Mouse (Mus musculus) intestine, postnatal 0 days (tissue): Measurements from ENCODE around the gene 1700001K19Rik. TPM values are rescaled to one million over a fixed set of nuclear protein-coding genes. Genes with fewer than 3 reads are reported as not detected.
A peak's percentile ranks its signal among the peaks of the same experiment; 100 is the strongest.
"Not testable (repeated sequence)": the region's sequence is repeated elsewhere in the genome, so short reads cannot be mapped to it uniquely, and the experiment has no call there.

ENCODE experiments used
- ATAC-seq: fragments of 200-750 bp; cut with Nextera tagmentation; 2 replicates; pipeline ENCODE4 v1.8.0; 2017; ENCODE audit warnings: mild to moderate bottlenecking, moderate TSS enrichment, moderate library complexity
- H3K27ac ChIP-seq: fragments of 300-500 bp; sonication (generic); 2 replicates; pipeline ENCODE4 v1.5.1; 2014; ENCODE audit warnings: mild to moderate bottlenecking, low read depth, low read length, moderate library complexity
- H3K27me3 ChIP-seq: fragments of 300-500 bp; sonication (generic); replicated peaks from 2 replicates; pipeline ENCODE4 v1.6.1; 2014; ENCODE audit warnings: low read length, mixed read lengths; ENCODE audit not compliant: control insufficient read depth, insufficient read depth
- H3K36me3 ChIP-seq: fragments of 300-500 bp; sonication (generic); 2 replicates; pipeline ENCODE4 v1.6.1; 2014; ENCODE audit warnings: mild to moderate bottlenecking, moderate library complexity; ENCODE audit not compliant: control insufficient read depth, insufficient read depth
- H3K4me1 ChIP-seq: fragments of 300-500 bp; sonication (generic); replicated peaks from 2 replicates; pipeline ENCODE4 v1.6.1; 2014; ENCODE audit warnings: antibody characterized with exemption, low read length, mixed read lengths; ENCODE audit not compliant: control insufficient read depth, insufficient read depth
- H3K4me2 ChIP-seq: fragments of 300-500 bp; sonication (generic); replicated peaks from 2 replicates; pipeline ENCODE4 v1.6.1; 2014; ENCODE audit warnings: low read depth, mild to moderate bottlenecking, moderate library complexity
- H3K4me3 ChIP-seq: fragments of 300-500 bp; sonication (generic); 2 replicates; pipeline ENCODE4 v1.5.1; 2014; ENCODE audit warnings: low read depth, low read length
- H3K9ac ChIP-seq: fragments of 300-500 bp; sonication (generic); 2 replicates; pipeline ENCODE4 v1.6.1; 2014; ENCODE audit warnings: mild to moderate bottlenecking, low read depth, low read length
- H3K9me3 ChIP-seq: fragments of 300-500 bp; sonication (generic); 2 replicates; pipeline ENCODE4 v1.6.1; 2016; ENCODE audit warnings: mixed run types; ENCODE audit not compliant: control insufficient read depth
- CTCF ChIP-seq: sonication (generic); IDR thresholded peaks from 2 replicates; pipeline ENCODE4 v1.5.1; 2016; ENCODE audit warnings: low read depth, mild to moderate bottlenecking, control low read depth, antibody characterized with exemption, moderate library complexity
- WGBS: fragments of 180-500 bp; shearing (Covaris S2); extraction: QIAGEN DNeasy Blood & Tissue Kit; methylation state at CpG from one replicate; pipeline ENCODE4 v1.1.7; 2014; 5-methylcytosine and 5-hydroxymethylcytosine counted together
- polyA plus RNA-seq: library from polyadenylated mRNA; unstranded; fragments of >200 nt; fragmentation: Nextera tagmentation; extraction: Ambion mirVana; gene quantifications from 2 replicates; pipeline ENCODE4 v1.2.1, GENCODE M21; 2015

Gene 1700001K19Rik
- polyA plus RNA-seq, 1 experiment from 2014 or later: not detected

DNA sequence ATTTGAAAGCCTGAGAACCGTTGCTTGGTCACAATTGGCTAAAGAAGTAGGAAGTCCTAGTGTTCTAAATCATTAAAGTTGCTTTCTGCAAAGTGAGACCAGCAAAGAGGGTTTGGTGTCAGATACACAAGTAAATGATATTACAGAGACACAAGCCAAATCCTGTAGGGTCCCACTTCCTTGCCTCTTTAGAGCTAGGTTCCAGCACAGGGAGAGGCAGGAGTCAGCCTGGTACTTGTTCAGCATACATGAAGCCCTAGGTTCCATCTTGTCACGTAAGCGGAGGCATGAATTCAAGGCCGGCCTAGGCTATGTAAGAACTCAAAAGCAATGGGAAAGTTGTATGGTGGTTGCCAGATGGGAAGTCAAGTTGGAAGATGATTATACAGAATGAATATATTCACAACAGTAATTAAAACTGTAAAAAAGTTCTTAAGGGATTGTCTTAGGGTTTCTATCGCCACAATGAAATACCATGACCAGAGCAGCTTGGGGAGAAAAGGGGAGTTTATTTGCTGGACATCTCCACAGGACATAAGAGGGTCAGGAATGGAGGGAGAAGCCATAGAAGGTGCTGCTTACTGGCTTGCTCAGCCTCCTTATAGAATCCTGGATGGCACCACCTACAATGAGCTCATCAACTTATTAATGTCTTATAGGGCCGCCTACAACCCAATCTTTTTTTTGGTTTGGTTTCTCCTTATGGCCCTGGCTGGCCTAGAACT lies 7.7 kb upstream of the 1700001K19Rik start:
- Histone ChIP-seq H3K4me3 (no peak overlapping the region), H3K9me3 (no peaks in the 10 kb centered on the region), H3K4me2 (no peak overlapping the region), H3K36me3 (peaks cover 34% of the 10 kb centered on the region), H3K27me3 (no peaks in the 10 kb centered on the region), H3K4me1 (no peaks in the 10 kb centered on the region), H3K9ac (no peak overlapping the region), H3K27ac (0 out of 2 replicates have a peak overlapping the region, but pooled peaks have one; percentile 2)
- 88% methylated on average over 6 of the region's 6 CpGs for WGBS
- no peak for ATAC-seq
- TF ChIP-seq CTCF: no peak

DNA sequence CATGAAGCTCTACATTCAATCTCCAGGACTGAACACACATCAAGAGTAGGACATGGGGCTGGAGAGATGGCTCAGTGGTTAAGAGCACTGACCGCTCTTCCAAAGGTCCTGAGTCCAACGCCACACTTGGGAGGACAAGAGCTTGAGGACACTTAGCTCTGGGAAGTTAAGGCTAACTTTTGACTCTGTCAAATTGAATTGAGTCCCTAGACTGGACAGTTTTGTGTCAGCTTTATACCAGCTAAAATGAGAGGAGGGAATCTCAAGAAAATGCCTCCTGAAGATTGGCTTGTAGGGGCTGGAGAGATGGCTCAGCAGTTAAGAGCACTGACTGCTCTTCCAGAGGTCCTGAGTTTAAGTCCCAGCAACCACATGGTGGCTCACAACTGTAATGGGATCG lies 6.5 kb upstream of the 1700001K19Rik start:
- not testable (repeated sequence) for H3K9ac ChIP-seq, H3K4me2 ChIP-seq, H3K27ac ChIP-seq, H3K9me3 ChIP-seq, ATAC-seq, H3K4me3 ChIP-seq, H3K4me1 ChIP-seq, H3K27me3 ChIP-seq
- WGBS: 82% methylated on average over 3 of the region's 3 CpGs
- H3K36me3 ChIP-seq: peaks cover 34% of the 10 kb centered on the region

DNA sequence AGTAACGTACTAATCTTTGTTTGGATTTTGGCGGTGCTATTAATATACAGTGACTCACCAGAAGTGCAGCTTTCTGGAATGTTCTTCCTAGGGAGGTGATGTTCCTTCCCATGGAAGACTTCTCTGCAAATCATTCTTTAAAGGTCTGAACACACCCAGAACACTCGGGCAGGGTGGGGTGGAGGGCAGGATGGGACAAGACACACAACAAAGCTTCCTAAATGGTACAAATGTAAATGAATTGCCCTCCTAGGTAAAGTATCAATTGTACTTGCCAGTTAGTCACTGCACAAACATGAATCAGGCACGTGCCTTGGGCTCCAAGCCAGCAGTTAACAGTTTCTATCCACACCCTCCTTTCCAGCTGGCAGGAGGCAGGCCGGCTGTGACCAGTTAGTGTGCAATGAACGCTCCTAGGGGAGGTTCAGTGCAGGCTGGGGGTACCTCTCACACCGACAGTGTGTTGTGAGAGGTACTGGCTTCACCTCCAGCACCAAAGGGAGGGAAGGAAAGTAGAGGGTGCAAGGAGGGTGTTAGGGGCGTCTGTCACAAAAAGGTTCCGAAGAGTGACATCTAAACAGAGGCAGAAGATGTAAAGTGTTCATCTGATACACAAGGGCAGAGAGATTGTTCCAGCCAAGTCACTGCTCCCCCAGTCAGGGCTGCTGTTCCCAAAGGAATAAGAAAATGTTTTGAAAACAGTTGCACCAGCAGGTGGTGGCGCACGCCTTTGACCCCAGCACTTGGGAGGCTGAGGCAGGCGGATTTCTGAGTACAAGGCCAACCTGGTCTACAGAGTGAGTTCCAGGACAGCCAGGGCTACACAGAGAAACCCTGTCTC lies 5.7 kb upstream of the 1700001K19Rik start:
- Histone ChIP-seq H3K4me1 (no peaks in the 10 kb centered on the region), H3K36me3 (peaks cover 27% of the 10 kb centered on the region), H3K27ac (peak overlapping the region; percentile 17; the same call in 1 of the 2 replicates), H3K4me3 (no peak overlapping the region), H3K9me3 (no peaks in the 10 kb centered on the region), H3K9ac (no peak overlapping the region), H3K27me3 (no peaks in the 10 kb centered on the region), H3K4me2 (peak overlapping the region; percentile 3; the same call in 1 of the 2 replicates)
- ATAC-seq: peak; percentile 78
- TF ChIP-seq CTCF: no peak
- 38% methylated on average over 12 of the region's 12 CpGs for WGBS

DNA sequence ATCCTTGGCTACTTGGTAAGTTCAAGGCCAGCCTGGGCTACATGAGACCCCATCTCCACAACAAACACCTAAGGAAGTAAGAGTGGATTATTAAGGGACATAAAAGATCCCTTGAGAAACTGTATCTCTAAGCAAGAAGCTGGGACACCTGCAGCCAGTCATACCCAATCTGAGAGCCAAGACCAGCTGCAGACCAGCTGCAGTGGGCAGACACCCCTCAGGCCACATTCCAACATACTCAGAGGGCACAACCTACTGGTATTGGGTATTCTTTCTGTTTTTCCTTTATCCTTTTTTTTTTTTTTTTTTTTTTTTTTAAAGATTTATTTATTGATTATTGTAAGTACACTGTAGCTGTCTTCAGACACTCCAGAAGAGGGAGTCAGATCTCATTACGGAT lies 1.2 kb upstream of the 1700001K19Rik start:
- Histone ChIP-seq H3K4me2 (no peak overlapping the region), H3K4me1 (no peaks in the 10 kb centered on the region), H3K36me3 (no peaks in the 10 kb centered on the region), H3K27me3 (no peaks in the 10 kb centered on the region), H3K4me3 (no peak overlapping the region), H3K9me3 (no peaks in the 10 kb centered on the region), H3K27ac (no peak overlapping the region), H3K9ac (no peak overlapping the region)
- no CpG with 5 or more reads among the region's 1 CpGs for WGBS
- no peak for ATAC-seq
- no peak for TF ChIP-seq CTCF

DNA sequence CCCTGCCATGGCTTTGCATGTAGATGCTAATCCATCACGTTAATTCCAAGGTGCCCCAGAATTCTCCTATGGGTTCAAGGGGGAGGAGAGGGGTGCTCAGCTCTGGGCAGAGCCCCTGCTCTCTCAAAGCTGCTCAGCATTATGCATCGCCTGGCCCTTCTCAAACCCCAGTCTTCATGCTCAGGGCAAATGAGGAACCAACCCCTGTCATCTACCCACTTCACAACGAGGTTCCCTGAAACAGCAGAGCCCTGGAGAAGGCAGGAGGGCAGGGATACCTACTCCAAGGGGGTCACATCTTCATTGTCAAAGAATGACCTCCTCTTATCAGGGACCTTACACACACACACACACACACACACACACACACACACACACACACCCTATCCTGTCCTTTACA lies 541 bp downstream of the 1700001K19Rik start:
- Histone ChIP-seq H3K9me3 (no peaks in the 10 kb centered on the region), H3K27ac (no peak overlapping the region), H3K4me1 (no peaks in the 10 kb centered on the region), H3K4me2 (no peak overlapping the region), H3K36me3 (no peaks in the 10 kb centered on the region), H3K27me3 (no peaks in the 10 kb centered on the region), H3K9ac (no peak overlapping the region), H3K4me3 (no peak overlapping the region)
- TF ChIP-seq CTCF: no peak
- no peak for ATAC-seq
- 64% methylated on average over 3 of the region's 3 CpGs for WGBS

DNA sequence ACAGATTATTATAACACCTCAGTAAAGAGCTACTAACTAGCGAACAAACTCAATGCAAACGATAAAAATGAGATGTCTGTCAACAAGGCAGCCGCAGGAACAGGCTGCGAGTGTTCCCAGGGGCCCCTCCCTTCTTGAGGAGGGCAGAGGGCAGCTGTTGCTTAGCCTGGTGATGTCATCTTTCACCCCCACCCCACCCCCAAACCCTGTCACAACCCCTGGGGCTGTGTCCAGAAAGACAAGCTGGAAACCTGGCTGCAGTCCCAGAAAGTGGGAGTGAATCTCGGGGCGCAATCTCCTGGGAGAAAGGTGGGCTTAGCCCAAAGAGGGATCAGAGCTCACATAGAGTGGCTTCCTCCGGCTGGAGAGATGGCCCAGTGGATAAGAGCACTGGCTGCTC lies 1.2 kb downstream of the 1700001K19Rik start:
- H3K4me3 ChIP-seq: no peak overlapping the region
- no peaks in the 10 kb centered on the region for H3K36me3 ChIP-seq
- H3K4me1 ChIP-seq: no peaks in the 10 kb centered on the region
- ATAC-seq: peak; percentile 52; the same call in 1 of the 2 replicates
- H3K9ac ChIP-seq: no peak overlapping the region
- WGBS: 19% methylated on average over 7 of the region's 7 CpGs
- H3K27ac ChIP-seq: no peak overlapping the region
- H3K4me2 ChIP-seq: no peak overlapping the region
- H3K9me3 ChIP-seq: no peaks in the 10 kb centered on the region
- TF ChIP-seq CTCF: no peak
- H3K27me3 ChIP-seq: no peaks in the 10 kb centered on the region
